ENCODE assay signal across 17 mouse cellular contexts in the genomic region with DNA sequence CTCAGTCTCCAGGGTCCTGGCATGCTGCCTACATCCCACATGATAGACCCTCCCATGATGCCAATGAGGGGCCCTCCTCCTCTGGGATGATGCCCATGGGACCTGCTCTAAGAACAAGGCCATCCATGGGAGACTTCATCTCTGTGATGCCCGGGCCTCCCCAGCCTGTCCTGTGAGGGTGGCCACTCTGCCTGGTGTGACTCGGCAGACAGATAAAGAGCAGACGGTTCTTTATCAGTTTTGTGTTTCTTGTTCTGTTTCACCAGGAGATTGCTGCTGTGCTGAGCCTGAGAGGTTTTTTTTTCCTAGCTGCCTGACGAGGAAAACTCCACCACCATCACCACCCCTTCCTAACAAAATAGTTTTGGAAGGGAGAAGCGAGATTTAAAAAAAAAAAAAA. TPM values are rescaled to one million over a fixed set of nuclear protein-coding genes. Genes with fewer than 3 reads are reported as not detected.
DNase-seq lines count a peak whose midpoint lies in the region; ATAC-seq and TF ChIP-seq lines count a peak whose summit lies in the region.
"Had no signal": no experiment of that assay in that cellular context is flagged by ENCODE, and none has a peak within 500 bp of the region (broad histone marks: within the 10 kb centered on the region; RNA-seq: fewer than 3 reads in every experiment).

No protein-coding gene starts in this region.

- H3K4me2 ChIP-seq in liver, embryonic 11.5 days: peak overlapping the region; percentile 12
- H3K4me2 ChIP-seq: forebrain, embryonic 13.5 days; hindbrain, embryonic 13.5 days; limb, embryonic 12.5 days; midbrain, embryonic 15.5 days had no signal

- 0 out of 2 replicates have a peak, but pooled peaks have one; percentile 11 for ATAC-seq in frontal cortex, adult (ENCODE audit: low TSS enrichment)
- ATAC-seq in liver, embryonic 11.5 days (replicated peaks; ENCODE audit: low FRiP score): peak; percentile 92
- ATAC-seq: forebrain, embryonic 13.5 days; midbrain, embryonic 15.5 days had no signal

- no peak overlapping the region for H3K9ac ChIP-seq in liver, embryonic 11.5 days (ENCODE audit: low read depth, low read length)
- H3K9ac ChIP-seq: forebrain, embryonic 13.5 days; hindbrain, embryonic 13.5 days; limb, embryonic 12.5 days; midbrain, embryonic 15.5 days had no signal

- H3K27me3 ChIP-seq in liver, embryonic 11.5 days (replicated peaks; ENCODE audit: control insufficient read depth, insufficient read depth, low read length): no peaks in the 10 kb centered on the region
- no peaks in the 10 kb centered on the region for H3K27me3 ChIP-seq in testis, adult 2 months (ENCODE audit: control insufficient read depth, insufficient read depth, low read length)
- H3K27me3 ChIP-seq in hindbrain, embryonic 10.5 days (ENCODE audit: insufficient read depth, poor library complexity, severe bottlenecking): no peaks in the 10 kb centered on the region
- H3K27me3 ChIP-seq: forebrain, embryonic 13.5 days; hindbrain, embryonic 13.5 days; limb, embryonic 12.5 days; midbrain, embryonic 15.5 days had no signal

- WGBS in liver, embryonic 11.5 days: 19% methylated on average over 5 of the region's 5 CpGs
- WGBS in hindbrain, embryonic 10.5 days: 72% methylated on average over 5 of the region's 5 CpGs

- peak overlapping the region; percentile 40 for H3K27ac ChIP-seq in left cerebral cortex, adult 2 months
- no peak overlapping the region for H3K27ac ChIP-seq in liver, embryonic 11.5 days (ENCODE audit: low read depth, low read length)
- H3K27ac ChIP-seq in testis, adult 2 months (ENCODE audit: control insufficient read depth, insufficient read depth, low read depth, low read length): peak overlapping the region; percentile 69
- no peak overlapping the region for H3K27ac ChIP-seq in hindbrain, embryonic 10.5 days
- H3K27ac ChIP-seq: forebrain, embryonic 13.5 days; gastrocnemius, adult 2 months; hindbrain, embryonic 13.5 days; limb, embryonic 12.5 days; midbrain, embryonic 15.5 days had no signal

- no peak for TF ChIP-seq POLR2A in testis, adult 2 months (IDR thresholded peaks at IDR 0.05; ENCODE audit: control insufficient read depth, low read depth, low read length)

- H3K9me3 ChIP-seq in liver, embryonic 11.5 days (ENCODE audit: control insufficient read depth, low read length): no peaks in the 10 kb centered on the region
- no peaks in the 10 kb centered on the region for H3K9me3 ChIP-seq in hindbrain, embryonic 10.5 days
- H3K9me3 ChIP-seq: forebrain, embryonic 13.5 days; hindbrain, embryonic 13.5 days; limb, embryonic 12.5 days; midbrain, embryonic 15.5 days had no signal

- DNase-seq in frontal cortex, postnatal 14 days (ENCODE audit: low spot score in 2 of 2): no peak
- DNase-seq in left cerebral cortex, adult 2 months (ENCODE audit: extremely low spot score in 1 of 2, low spot score in 2 of 2): no peak
- DNase-seq in left cerebral cortex, adult 11 months (ENCODE audit: low spot score): no peak
- DNase-seq in liver, embryonic 11.5 days (ENCODE audit: low spot score): no peak
- DNase-seq in hindbrain, embryonic 10.5 days (ENCODE audit: low spot score): no peak
- DNase-seq in adipocyte (ENCODE audit: low spot score): no peak
- DNase-seq: adrenal gland, adult 8-10 months; gastrocnemius, adult 2 months; kidney, adult 18-20 months; lung, postnatal 14 days; thymus, postnatal 4 days had no signal

- no peaks in the 10 kb centered on the region for H3K36me3 ChIP-seq in liver, embryonic 11.5 days (ENCODE audit: control insufficient read depth, insufficient read depth, low read length)
- H3K36me3 ChIP-seq in testis, adult 2 months (ENCODE audit: control insufficient read depth, insufficient read depth, low read length): no peaks in the 10 kb centered on the region
- H3K36me3 ChIP-seq in hindbrain, embryonic 10.5 days: no peaks in the 10 kb centered on the region
- H3K36me3 ChIP-seq: hindbrain, embryonic 13.5 days; limb, embryonic 12.5 days; midbrain, embryonic 15.5 days had no signal

- intact Hi-C loops in left cerebral cortex, adult 2 months (cut with DNase I): no loop called here

- no peak overlapping the region for H3K4me3 ChIP-seq in left cerebral cortex, adult 2 months
- no peak overlapping the region for H3K4me3 ChIP-seq in liver, embryonic 11.5 days (ENCODE audit: low read depth, low read length)
- H3K4me3 ChIP-seq in testis, adult 2 months (ENCODE audit: control insufficient read depth, low read depth, low read length): peak overlapping the region; percentile 61
- no peak overlapping the region for H3K4me3 ChIP-seq in hindbrain, embryonic 10.5 days
- H3K4me3 ChIP-seq: forebrain, embryonic 13.5 days; gastrocnemius, adult 2 months; hindbrain, embryonic 13.5 days; limb, embryonic 12.5 days; midbrain, embryonic 15.5 days had no signal

- no peak for TF ChIP-seq CTCF in left cerebral cortex, adult 2 months (IDR thresholded peaks at IDR 0.05)
- TF ChIP-seq CTCF in testis, adult 2 months (IDR thresholded peaks at IDR 0.05; ENCODE audit: control insufficient read depth, insufficient read depth, insufficient replicate concordance, low read depth, low read length): no peak

- H3K4me1 ChIP-seq in liver, embryonic 11.5 days (replicated peaks; ENCODE audit: control insufficient read depth, insufficient read depth, low read length): peaks cover 8% of the 10 kb centered on the region
- H3K4me1 ChIP-seq in testis, adult 2 months (ENCODE audit: control insufficient read depth, insufficient read depth, low read length): peaks cover 8% of the 10 kb centered on the region
- no peaks in the 10 kb centered on the region for H3K4me1 ChIP-seq in hindbrain, embryonic 10.5 days (replicated peaks)
- H3K4me1 ChIP-seq: forebrain, embryonic 13.5 days; hindbrain, embryonic 13.5 days; limb, embryonic 12.5 days; midbrain, embryonic 15.5 days had no signal

RNA-seq across cellular contexts. Expression of a gene that starts 42.5 kb away (rescaled TPM):
- 1 to 10 TPM; 3.0 to 3.2 TPM for total RNA-seq in left cerebral cortex, adult 2 months (2021)
- 0.16 and 0.30 TPM in 2 replicates for polyA plus RNA-seq in liver, embryonic 11.5 days (2014; fragmentation: Nextera tagmentation; extraction: Ambion mirVana)
- polyA plus RNA-seq in testis, adult 2 months (2012; rRNA removed): 3.2 and 3.5 TPM in 2 replicates
- 0.09 and 0.10 TPM in 2 replicates for polyA plus RNA-seq in hindbrain, embryonic 10.5 days (2016; fragmentation: Nextera tagmentation; extraction: Ambion mirVana)
- polyA plus RNA-seq: forebrain, embryonic 13.5 days had no signal

Comparison
In these comparisons a context has a peak if more than half of its experiments do, and no peak if none do; other contexts are left out.
1. H3K27ac ChIP-seq: peak in left cerebral cortex, adult 2 months (single experiment) and testis, adult 2 months (single experiment); none in liver, embryonic 11.5 days (single experiment) and hindbrain, embryonic 10.5 days (single experiment).